Mouse (Mus musculus) c-Kit-negative CD71-positive TER-119-positive erythroid progenitor cells, embryonic 14.5 days (primary cell): ENCODE data around the gene Hist1h4a.

Experiments used
- DNase-seq: peaks from one replicate; pipeline ENCODE4 v3.0.0-alpha.2; 2013; ENCODE audit warnings: low read depth, low spot score

Gene Hist1h4a

GRCm38 (mm10) chr13:23759251-23759771, 1.7 kb downstream of the Hist1h4a start:
- DNase-seq, result no peak

GRCm38 (mm10) chr13:23757921-23758320, 3.1 kb downstream of the Hist1h4a start:
- DNase-seq, result no peak

GRCm38 (mm10) chr13:23757211-23757773, 3.7 kb downstream of the Hist1h4a start:
- DNase-seq, result peak; percentile 62

- peak; percentile 97 for DNase-seq
Measured at GRCm38 (mm10) chr13:23756790-23757189, 4.2 kb downstream of the Hist1h4a start, which contains the start of gene Hist1h4b. TSS of gene Hist1h4b (plus strand) at chr13:23757013.

GRCm38 (mm10) chr13:23755000-23755399, 6.0 kb downstream of the Hist1h4a start:
- no peak for DNase-seq

GRCm38 (mm10) chr13:23753314-23754078, 7.5 kb downstream of the Hist1h4a start:
- peak; percentile 40 for DNase-seq

GRCm38 (mm10) chr13:23752742-23753172, 8.3 kb downstream of the Hist1h4a start:
- DNase-seq, result peak; percentile 50

- DNase-seq, result peak; percentile 96
Measured at GRCm38 (mm10) chr13:23752067-23752741, 8.8 kb downstream of the Hist1h4a start, which contains the start of gene Hist1h3b. TSS of gene Hist1h3b (plus strand) at chr13:23752267.

GRCm38 (mm10) chr13:23751478-23751956, 9.5 kb downstream of the Hist1h4a start:
- peak; percentile 64 for DNase-seq

- peak; percentile 85 for DNase-seq
Measured at GRCm38 (mm10) chr13:23750839-23751477, 10.1 kb downstream of the Hist1h4a start, which contains the start of gene Hist1h2ab. TSS of gene Hist1h2ab (plus strand) at chr13:23751126.

- peak; percentile 42 for DNase-seq
Measured at GRCm38 (mm10) chr13:23749563-23750121, 11.4 kb downstream of the Hist1h4a start.

GRCm38 (mm10) chr13:23747892-23748288, 13.1 kb downstream of the Hist1h4a start:
- DNase-seq, result peak; percentile 58

- peak; percentile 62 for DNase-seq
Measured at GRCm38 (mm10) chr13:23747081-23747891, 13.7 kb downstream of the Hist1h4a start.

- peak; percentile 88 for DNase-seq
Measured at GRCm38 (mm10) chr13:23746201-23747080, 14.6 kb downstream of the Hist1h4a start, which contains the start of gene Hist1h2bb. TSS of gene Hist1h2bb (plus strand) at chr13:23746734.

GRCm38 (mm10) chr13:23745381-23746161, 15.5 kb downstream of the Hist1h4a start, which contains the start of gene Hist1h3c:
TSS of gene Hist1h3c (minus strand) at chr13:23745602.
- peak; percentile 93 for DNase-seq

- DNase-seq, result peak; percentile 58
Measured at GRCm38 (mm10) chr13:23744421-23745380, 16.3 kb downstream of the Hist1h4a start.

GRCm38 (mm10) chr13:23743963-23744362, 17.1 kb downstream of the Hist1h4a start:
- DNase-seq, result peak; percentile 46
